Mouse (Mus musculus) right cerebral cortex, adult 2 months (tissue): ENCODE measurements at regions not wholly inside any gene's neighbourhood (a gene's known extent, or its start where the extent isn't known, plus 50 kb on each side); places are given as distances from the start of the nearest gene placed in this dataset.
"Not testable (repeated sequence)": the region's sequence is repeated elsewhere in the genome, so short reads cannot be mapped to it uniquely, and the experiment has no call there.

Experiments used
- DNase-seq, 2 experiments: peaks; one replicate each; pipeline ENCODE4 v3.0.0; 2021 to 2022; ENCODE audit warnings: low spot score in 2 of 2

DNA sequence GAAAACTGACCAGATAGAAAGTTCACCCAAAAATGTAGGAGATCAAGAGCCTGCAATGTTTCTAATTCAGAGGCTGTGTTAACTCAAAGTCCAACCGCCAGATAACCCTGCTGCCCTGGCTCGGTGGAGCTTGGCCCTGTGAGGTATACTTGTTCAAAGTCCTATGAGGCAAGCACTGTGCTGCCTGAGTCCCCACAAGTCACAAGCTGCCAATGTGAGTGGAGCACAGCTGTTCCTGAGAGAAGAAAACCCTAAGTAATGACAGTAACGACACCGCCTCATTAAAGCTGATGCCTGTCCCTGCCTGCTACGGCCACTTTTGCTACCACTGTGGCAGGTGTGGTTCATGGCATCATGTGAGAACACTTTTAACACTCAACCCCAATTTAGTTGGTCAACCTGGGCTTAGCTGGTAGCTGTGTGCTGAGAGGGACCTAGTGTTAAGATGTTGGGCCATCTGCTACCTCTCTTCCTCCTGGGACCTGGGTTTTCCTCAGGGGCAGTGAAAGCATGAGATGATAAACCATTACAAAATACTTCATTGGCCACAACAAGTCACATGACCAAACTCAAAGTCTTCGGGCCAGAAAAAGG is 178.2 kb upstream of the Afdn start:
- no peak for DNase-seq

DNA sequence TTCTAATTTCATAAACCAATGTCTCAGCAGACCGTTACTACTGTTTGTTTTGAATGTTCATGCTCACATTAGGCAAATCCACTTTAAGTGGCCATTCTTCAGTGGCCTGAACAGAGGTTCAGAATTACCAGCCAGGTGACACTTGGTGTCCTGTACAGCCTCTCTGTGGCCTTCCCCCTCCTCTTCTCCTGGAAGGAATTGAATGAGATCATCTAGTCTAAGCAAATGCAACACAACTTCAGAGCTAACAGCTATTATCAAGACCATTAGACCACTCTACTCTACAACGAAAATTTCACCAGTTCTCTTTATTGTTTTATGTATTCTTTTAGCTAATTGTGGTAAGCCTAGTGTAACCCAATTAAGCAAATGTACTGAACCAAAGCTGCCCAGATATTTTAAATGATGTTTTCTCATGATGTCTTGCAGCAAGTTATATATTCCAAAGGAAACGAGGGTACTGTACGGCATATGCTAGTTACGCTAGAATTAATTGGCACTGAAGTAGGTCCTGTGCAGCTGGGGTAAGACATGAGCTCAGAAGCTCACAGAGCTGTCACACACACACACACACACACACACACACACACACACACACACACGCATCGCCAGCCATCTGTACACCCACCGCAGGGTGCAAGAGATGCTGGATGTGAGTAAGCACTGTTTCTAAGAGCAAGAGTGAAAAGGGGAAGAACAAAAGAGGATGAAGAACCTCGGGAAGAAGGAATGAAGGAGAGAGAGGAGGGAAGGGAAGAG is 176.7 kb upstream of the Afdn start:
- DNase-seq, result peak; percentile 41 to 49

DNA sequence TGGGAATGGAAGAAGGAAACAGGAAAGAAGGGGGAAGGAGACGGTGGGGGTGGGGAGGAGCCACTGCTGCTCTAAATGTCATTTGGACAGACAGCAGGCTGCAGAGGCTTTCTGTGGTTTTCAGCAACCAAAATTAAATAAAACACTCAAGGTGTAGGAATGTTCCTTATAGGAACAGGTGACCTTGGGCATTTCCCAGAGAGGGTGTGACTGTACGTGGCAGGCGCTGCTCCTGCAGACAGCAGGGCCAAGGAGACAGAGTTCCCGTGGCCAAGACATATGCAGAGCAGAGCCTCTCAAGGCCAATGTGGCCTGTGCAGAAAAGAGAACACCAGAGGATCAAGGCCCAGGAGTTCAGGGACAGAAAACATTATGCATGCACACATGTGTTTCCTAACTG is 175.9 kb upstream of the Afdn start:
- no peak for DNase-seq

DNA sequence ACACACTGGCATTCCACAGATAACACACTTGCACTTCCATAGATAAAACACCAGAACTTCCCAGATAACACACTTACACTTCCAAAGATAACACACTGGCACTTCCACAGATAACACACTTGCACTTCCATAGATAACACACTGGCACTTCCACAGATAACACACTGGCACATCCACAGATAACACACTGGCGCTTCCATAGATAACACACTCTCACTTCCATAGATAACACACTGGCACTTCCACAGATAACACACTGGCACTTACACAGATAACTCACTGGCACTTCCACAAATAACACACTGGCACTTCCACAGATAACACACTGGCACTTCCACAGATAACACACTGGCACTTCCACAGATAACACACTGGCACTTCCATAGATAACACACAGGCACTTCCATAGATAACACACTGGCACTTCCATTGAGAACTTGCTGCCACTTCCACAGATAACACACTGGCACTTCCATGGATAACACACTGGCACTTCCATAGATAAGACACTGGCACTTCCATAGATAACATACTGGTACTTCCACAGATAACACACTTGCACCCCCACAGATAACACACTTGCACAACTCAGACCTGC is 170.0 kb upstream of the Afdn start:
- not testable (repeated sequence) for DNase-seq
